Mouse (Mus musculus) spleen, postnatal 4 days (tissue): ENCODE measurements at regions not wholly inside any gene's neighbourhood (a gene's known extent, or its start where the extent isn't known, plus 50 kb on each side); places are given as distances from the start of the nearest gene placed in this dataset.

Experiments
- DNase-seq, 2 experiments: peaks; one replicate each; pipeline ENCODE4 v3.0.0; 2022; ENCODE audit warnings: low spot score in 2 of 2

GRCm38 (mm10) chr5:64648492-64648891, 154.7 kb upstream of the Klf3 start:
- DNase-seq = no peak

GRCm38 (mm10) chr5:64651407-64651806, 151.8 kb upstream of the Klf3 start:
- no peak for DNase-seq

- no peak for DNase-seq
Observed at GRCm38 (mm10) chr5:64653764-64654163, 149.4 kb upstream of the Klf3 start.

- DNase-seq = no peak
Observed at GRCm38 (mm10) chr5:64655286-64655685, 147.9 kb upstream of the Klf3 start.

- no peak for DNase-seq
Observed at GRCm38 (mm10) chr5:64661959-64662358, 141.2 kb upstream of the Klf3 start.

GRCm38 (mm10) chr5:64662476-64662875, 140.7 kb upstream of the Klf3 start:
- peak in 1 of 2 experiments; percentile 24 for DNase-seq

GRCm38 (mm10) chr5:64663766-64664165, 139.4 kb upstream of the Klf3 start:
- no peak for DNase-seq

- no peak for DNase-seq
Observed at GRCm38 (mm10) chr5:64665064-64665463, 138.1 kb upstream of the Klf3 start.

- no peak for DNase-seq
Observed at GRCm38 (mm10) chr5:64666256-64666655, 136.9 kb upstream of the Klf3 start.

GRCm38 (mm10) chr5:64667053-64667452, 136.1 kb upstream of the Klf3 start:
- DNase-seq = no peak

- no peak for DNase-seq
Observed at GRCm38 (mm10) chr5:64673861-64674260, 129.3 kb upstream of the Klf3 start.

GRCm38 (mm10) chr5:64676214-64676945, 126.8 kb upstream of the Klf3 start:
- DNase-seq = no peak

- no peak for DNase-seq
Observed at GRCm38 (mm10) chr5:64676946-64677588, 126.1 kb upstream of the Klf3 start.

- no peak for DNase-seq
Observed at GRCm38 (mm10) chr5:64678706-64679105, 124.5 kb upstream of the Klf3 start.

- DNase-seq = no peak
Observed at GRCm38 (mm10) chr5:64679996-64680625, 123.1 kb upstream of the Klf3 start.

- no peak for DNase-seq
Observed at GRCm38 (mm10) chr5:64681161-64681560, 122.0 kb upstream of the Klf3 start.

GRCm38 (mm10) chr5:64682326-64682845, 120.8 kb upstream of the Klf3 start:
- DNase-seq = no peak

GRCm38 (mm10) chr5:64683419-64683818, 119.8 kb upstream of the Klf3 start:
- DNase-seq = no peak

- DNase-seq = no peak
Observed at GRCm38 (mm10) chr5:64684275-64684674, 118.9 kb upstream of the Klf3 start.

GRCm38 (mm10) chr5:64690148-64690547, 113.0 kb upstream of the Klf3 start:
- DNase-seq = no peak

GRCm38 (mm10) chr5:64691406-64692100, 111.6 kb upstream of the Klf3 start:
- DNase-seq = no peak

- DNase-seq = no peak
Observed at GRCm38 (mm10) chr5:64692335-64692734, 110.9 kb upstream of the Klf3 start.
